Mouse (Mus musculus) stomach, embryonic 15.5 days (tissue): ENCODE results near the gene Usp2. TPM values are rescaled to one million over a fixed set of nuclear protein-coding genes. Genes with fewer than 3 reads are reported as not detected.

ENCODE experiments used
- ATAC-seq: fragments of 200-750 bp; cut with Nextera tagmentation; 2 replicates; pipeline ENCODE4 v1.8.0; 2017; ENCODE audit warnings: low read depth, moderate number of reproducible peaks, moderate TSS enrichment; ENCODE audit not compliant: insufficient read depth, low FRiP score
- H3K27ac ChIP-seq: fragments of 300-500 bp; sonication (generic); 2 replicates; pipeline ENCODE4 v1.5.1; 2015; ENCODE audit warnings: mild to moderate bottlenecking, inconsistent platforms
- H3K27me3 ChIP-seq: fragments of 300-500 bp; sonication (generic); replicated peaks from 2 replicates; pipeline ENCODE4 v1.6.1; 2015; ENCODE audit warnings: inconsistent platforms
- H3K36me3 ChIP-seq: fragments of 300-500 bp; sonication (generic); 2 replicates; pipeline ENCODE4 v1.6.1; 2015; ENCODE audit warnings: inconsistent platforms
- H3K4me1 ChIP-seq: fragments of 300-500 bp; sonication (generic); 2 replicates; pipeline ENCODE4 v1.6.1; 2015; ENCODE audit warnings: inconsistent platforms
- H3K4me2 ChIP-seq: fragments of 300-500 bp; sonication (generic); 2 replicates; pipeline ENCODE4 v1.6.1; 2015; ENCODE audit warnings: mild to moderate bottlenecking, inconsistent platforms
- H3K4me3 ChIP-seq: fragments of 300-500 bp; sonication (generic); replicated peaks from 2 replicates; pipeline ENCODE4 v1.5.1; 2015; ENCODE audit warnings: inconsistent platforms
- H3K9ac ChIP-seq: fragments of 300-500 bp; sonication (generic); 2 replicates; pipeline ENCODE4 v1.6.1; 2015; ENCODE audit warnings: inconsistent platforms
- H3K9me3 ChIP-seq: fragments of 300-500 bp; sonication (generic); 2 replicates; pipeline ENCODE4 v1.6.1; 2016; ENCODE audit warnings: inconsistent platforms
- WGBS: fragments of 180-500 bp; shearing (Covaris S2); methylation state at CpG from one replicate; pipeline ENCODE4 v1.1.7; 2015; 5-methylcytosine and 5-hydroxymethylcytosine counted together
- polyA plus RNA-seq: library from polyadenylated mRNA; unstranded; fragments of >200 nt; fragmentation: Nextera tagmentation; extraction: Ambion mirVana; gene quantifications from 2 replicates; pipeline ENCODE4 v1.2.1, GENCODE M21; 2015

The Usp2 gene
- polyA plus RNA-seq, 1 experiment from 2014 or later: 12.0 TPM

- H3K9ac ChIP-seq: no peak overlapping the region
- no peak overlapping the region for H3K27ac ChIP-seq
- 61% methylated on average over 10 of the region's 10 CpGs for WGBS
- no peaks in the 10 kb centered on the region for H3K27me3 ChIP-seq
- no peak overlapping the region for H3K4me3 ChIP-seq
- H3K4me2 ChIP-seq: no peak overlapping the region
- H3K9me3 ChIP-seq: no peaks in the 10 kb centered on the region
- peaks cover 42% of the 10 kb centered on the region for H3K4me1 ChIP-seq
- ATAC-seq: no peak
- H3K36me3 ChIP-seq: no peaks in the 10 kb centered on the region; the same call in 1 of the 2 replicates
Measured at GRCm38 (mm10) chr9:44079997-44080780, 13.4 kb downstream of the Usp2 start.

- H3K9me3 ChIP-seq: no peaks in the 10 kb centered on the region
- 0 out of 2 replicates have a peak, but pooled peaks cover 4% of the 10 kb centered on the region for H3K27me3 ChIP-seq
- H3K9ac ChIP-seq: no peak overlapping the region
- H3K4me2 ChIP-seq: no peak overlapping the region
- H3K27ac ChIP-seq: no peak overlapping the region
- no peaks in the 10 kb centered on the region; the same call in 1 of the 2 replicates for H3K36me3 ChIP-seq
- no peak overlapping the region for H3K4me3 ChIP-seq
- no peak for ATAC-seq
- H3K4me1 ChIP-seq: peaks cover 48% of the 10 kb centered on the region
- 67% methylated on average over 5 of the region's 5 CpGs for WGBS
Measured at GRCm38 (mm10) chr9:44080953-44081352, 14.1 kb downstream of the Usp2 start.

- peaks cover 54% of the 10 kb centered on the region for H3K4me1 ChIP-seq
- H3K36me3 ChIP-seq: no peaks in the 10 kb centered on the region
- H3K9ac ChIP-seq: no peak overlapping the region
- no peak overlapping the region for H3K4me2 ChIP-seq
- 0 out of 2 replicates have a peak, but pooled peaks cover 6% of the 10 kb centered on the region for H3K27me3 ChIP-seq
- WGBS: 74% methylated on average over 5 of the region's 5 CpGs
- no peaks in the 10 kb centered on the region for H3K9me3 ChIP-seq
- no peak for ATAC-seq
- no peak overlapping the region for H3K27ac ChIP-seq
- H3K4me3 ChIP-seq: no peak overlapping the region
Measured at GRCm38 (mm10) chr9:44081581-44081980, 14.8 kb downstream of the Usp2 start.

- Histone ChIP-seq H3K4me1 (peaks cover 59% of the 10 kb centered on the region), H3K36me3 (no peaks in the 10 kb centered on the region), H3K27ac (no peak overlapping the region), H3K9me3 (no peaks in the 10 kb centered on the region), H3K9ac (no peak overlapping the region), H3K4me2 (no peak overlapping the region), H3K4me3 (no peak overlapping the region), H3K27me3 (0 out of 2 replicates have a peak, but pooled peaks cover 6% of the 10 kb centered on the region)
- ATAC-seq: no peak
- 94% methylated on average over 5 of the region's 5 CpGs for WGBS
Measured at GRCm38 (mm10) chr9:44082266-44082665, 15.4 kb downstream of the Usp2 start.

GRCm38 (mm10) chr9:44083392-44084121 is 16.7 kb downstream of the Usp2 start:
- peaks cover 61% of the 10 kb centered on the region for H3K4me1 ChIP-seq
- no peak for ATAC-seq
- H3K27me3 ChIP-seq: 0 out of 2 replicates have a peak, but pooled peaks cover 6% of the 10 kb centered on the region
- H3K9ac ChIP-seq: no peak overlapping the region
- no peaks in the 10 kb centered on the region for H3K36me3 ChIP-seq
- no peaks in the 10 kb centered on the region for H3K9me3 ChIP-seq
- H3K4me2 ChIP-seq: peak overlapping the region; percentile 100
- H3K4me3 ChIP-seq: peak overlapping the region; percentile 58
- H3K27ac ChIP-seq: peak overlapping the region; percentile 64
- 10% methylated on average over 23 of the region's 23 CpGs for WGBS

GRCm38 (mm10) chr9:44084236-44084635 is 17.4 kb downstream of the Usp2 start:
- H3K27ac ChIP-seq: peak overlapping the region; percentile 64; the same call in 1 of the 2 replicates
- 2% methylated on average over 14 of the region's 14 CpGs for WGBS
- ATAC-seq: no peak
- H3K27me3 ChIP-seq: 0 out of 2 replicates have a peak, but pooled peaks cover 6% of the 10 kb centered on the region
- H3K4me2 ChIP-seq: peak overlapping the region; percentile 100
- no peaks in the 10 kb centered on the region for H3K9me3 ChIP-seq
- peaks cover 54% of the 10 kb centered on the region for H3K4me1 ChIP-seq
- peak overlapping the region; percentile 58 for H3K4me3 ChIP-seq
- H3K36me3 ChIP-seq: no peaks in the 10 kb centered on the region
- 0 out of 2 replicates have a peak overlapping the region, but pooled peaks have one; percentile 68 for H3K9ac ChIP-seq

- peak; percentile 78 for ATAC-seq
- peak overlapping the region; percentile 58 for H3K4me3 ChIP-seq
- H3K9me3 ChIP-seq: no peaks in the 10 kb centered on the region
- H3K27me3 ChIP-seq: 0 out of 2 replicates have a peak, but pooled peaks cover 6% of the 10 kb centered on the region
- H3K27ac ChIP-seq: 0 out of 2 replicates have a peak overlapping the region, but pooled peaks have one; percentile 64
- peak overlapping the region; percentile 68 for H3K9ac ChIP-seq
- H3K4me2 ChIP-seq: peak overlapping the region; percentile 100
- WGBS: under 1% methylated on average over 62 of the region's 62 CpGs
- no peaks in the 10 kb centered on the region for H3K36me3 ChIP-seq
- H3K4me1 ChIP-seq: peaks cover 49% of the 10 kb centered on the region
Measured at GRCm38 (mm10) chr9:44084659-44085229, 17.9 kb downstream of the Usp2 start.

- ATAC-seq: no peak
- H3K9ac ChIP-seq: peak overlapping the region; percentile 68
- 0 out of 2 replicates have a peak, but pooled peaks cover 6% of the 10 kb centered on the region for H3K27me3 ChIP-seq
- H3K4me3 ChIP-seq: peak overlapping the region; percentile 58
- H3K4me2 ChIP-seq: peak overlapping the region; percentile 100
- WGBS: 4% methylated on average over 10 of the region's 10 CpGs
- H3K36me3 ChIP-seq: no peaks in the 10 kb centered on the region
- H3K9me3 ChIP-seq: no peaks in the 10 kb centered on the region
- peaks cover 48% of the 10 kb centered on the region for H3K4me1 ChIP-seq
- no peak overlapping the region for H3K27ac ChIP-seq
Measured at GRCm38 (mm10) chr9:44085276-44085675, 18.5 kb downstream of the Usp2 start.

GRCm38 (mm10) chr9:44085741-44086665 is 19.2 kb downstream of the Usp2 start:
- H3K36me3 ChIP-seq: no peaks in the 10 kb centered on the region
- no peak overlapping the region for H3K27ac ChIP-seq
- H3K4me1 ChIP-seq: peaks cover 43% of the 10 kb centered on the region
- H3K27me3 ChIP-seq: 0 out of 2 replicates have a peak, but pooled peaks cover 6% of the 10 kb centered on the region
- no peaks in the 10 kb centered on the region for H3K9me3 ChIP-seq
- ATAC-seq: no peak
- 66% methylated on average over 15 of the region's 15 CpGs for WGBS
- peak overlapping the region; percentile 58; the same call in 1 of the 2 replicates for H3K4me3 ChIP-seq
- H3K9ac ChIP-seq: no peak overlapping the region
- peak overlapping the region; percentile 100 for H3K4me2 ChIP-seq

- Histone ChIP-seq H3K27me3 (0 out of 2 replicates have a peak, but pooled peaks cover 6% of the 10 kb centered on the region), H3K9me3 (no peaks in the 10 kb centered on the region), H3K27ac (no peak overlapping the region), H3K36me3 (no peaks in the 10 kb centered on the region), H3K4me1 (peaks cover 43% of the 10 kb centered on the region), H3K4me3 (no peak overlapping the region), H3K4me2 (no peak overlapping the region), H3K9ac (no peak overlapping the region)
- WGBS: 51% methylated on average over 10 of the region's 10 CpGs
- ATAC-seq: no peak
Measured at GRCm38 (mm10) chr9:44086960-44087359, 20.1 kb downstream of the Usp2 start.
